Mouse (Mus musculus): Measurements from ENCODE around the gene Myo10.

The Myo10 gene

DNA sequence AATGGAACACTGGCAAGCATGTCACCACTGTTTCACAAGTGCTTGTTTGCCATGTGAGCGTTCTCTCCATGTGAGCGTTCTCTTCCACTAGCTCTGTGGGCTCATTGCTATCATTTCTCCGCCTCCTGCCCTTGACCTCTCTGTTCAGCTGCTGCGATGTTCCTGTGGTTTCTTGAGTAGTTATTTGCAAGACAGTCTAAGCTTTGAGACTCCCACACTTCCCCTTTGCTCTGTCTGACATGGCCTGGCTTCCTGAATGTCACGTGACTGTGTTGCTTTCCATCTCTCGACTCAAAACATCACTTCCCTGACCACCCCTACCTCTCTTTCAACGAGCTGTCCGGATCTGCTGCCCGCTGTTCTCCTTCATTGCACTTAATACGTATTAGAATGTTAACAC is 206.1 kb downstream of the Myo10 start:
- CTCF ChIA-PET = interaction anchor here in 3 of 4 experiments (0.7 to 2.5 kb wide), 5 partner anchors 16 to 1144 kb away, joined by 3 to 8 read pairs (median 5); no protein-coding TSS in a partner anchor
- POLR2A ChIA-PET = interaction anchor here in 3 of 4 experiments (0.5 to 5.0 kb wide), 16 partner anchors 10 to 1655 kb away, joined by 3 to 25 read pairs (median 3); no protein-coding TSS in a partner anchor

GRCm38 (mm10) chr15:25830426-25830825 is 208.1 kb downstream of the Myo10 start:
- CTCF ChIA-PET = no interaction called here
- POLR2A ChIA-PET = interaction anchor here in 3 of 4 experiments (0.6 to 1.2 kb wide), 4 partner anchors 11 to 24 kb away, joined by 3 to 4 read pairs (median 4); partner anchors contain the start of gene Retreg1 (in 1 of the 3)

- POLR2A ChIA-PET = interaction anchor here in 2 of 4 experiments (0.6 to 1.5 kb wide), 8 partner anchors 9 to 149 kb away, joined by 3 to 4 read pairs (median 3); partner anchors contain the start of gene Zfp622 (in 1 of the 2)
- CTCF ChIA-PET = interaction anchor here in 3 of 4 experiments (0.6 to 2.2 kb wide), 4 partner anchors 29 to 149 kb away, joined by 6 to 9 read pairs (median 6); no protein-coding TSS in a partner anchor
Observed at GRCm38 (mm10) chr15:25834282-25834681, 212.0 kb downstream of the Myo10 start.

GRCm38 (mm10) chr15:25834920-25835674 is 212.8 kb downstream of the Myo10 start:
- ChIA-PET POLR2A (interaction anchor here in 2 of 4 experiments (0.6 to 1.5 kb wide), 19 partner anchors 8 to 149 kb away, joined by 3 to 7 read pairs (median 4); partner anchors contain the start of gene Zfp622 (in 1 of the 2)), CTCF (interaction anchor here in 3 of 4 experiments (0.5 to 2.2 kb wide), 6 partner anchors 30 to 789 kb away, joined by 3 to 9 read pairs (median 6); no protein-coding TSS in a partner anchor)

DNA sequence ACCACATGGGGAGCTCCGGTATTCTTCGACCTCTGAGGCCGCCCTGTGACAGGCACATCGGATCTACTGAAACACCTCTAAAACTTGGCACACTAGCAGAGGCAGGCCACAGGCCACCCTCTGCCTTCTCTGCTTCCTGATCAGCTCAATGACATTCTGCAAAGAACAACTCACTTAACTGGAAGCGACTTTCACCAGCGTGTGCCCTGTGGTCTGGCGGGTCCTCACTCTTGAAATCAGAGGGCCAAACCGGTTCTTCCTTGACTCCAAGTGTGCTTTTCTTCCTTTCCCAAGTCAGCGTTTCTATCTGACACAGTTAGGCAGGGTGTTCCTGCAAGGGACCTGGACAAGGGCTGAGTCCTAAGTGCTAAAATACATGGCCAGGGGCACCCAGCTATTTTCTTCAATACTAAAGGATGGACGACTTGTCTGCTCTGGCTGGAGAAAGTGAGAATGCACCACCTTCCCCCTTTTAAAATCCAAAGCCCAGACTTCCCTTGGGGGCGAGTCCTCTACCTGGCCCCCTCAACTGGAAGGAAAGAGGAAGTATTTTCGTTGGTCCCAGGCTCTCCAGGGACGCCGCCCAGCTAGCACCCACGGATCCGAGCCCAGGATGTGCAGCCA is 220.2 kb downstream of the Myo10 start:
- ChIA-PET CTCF (interaction anchor here in 2 of 4 experiments (0.6 to 1.6 kb wide), 3 partner anchors 30 to 428 kb away, joined by 3 to 5 read pairs (median 4); no protein-coding TSS in a partner anchor), POLR2A (interaction anchor here (0.6 to 3.3 kb wide), 30 partner anchors 12 to 220 kb away, joined by 3 to 16 read pairs (median 4); partner anchors contain the start of genes Myo10 (in 2 of the 4) and Zfp622 (in 2 of the 4))

DNA sequence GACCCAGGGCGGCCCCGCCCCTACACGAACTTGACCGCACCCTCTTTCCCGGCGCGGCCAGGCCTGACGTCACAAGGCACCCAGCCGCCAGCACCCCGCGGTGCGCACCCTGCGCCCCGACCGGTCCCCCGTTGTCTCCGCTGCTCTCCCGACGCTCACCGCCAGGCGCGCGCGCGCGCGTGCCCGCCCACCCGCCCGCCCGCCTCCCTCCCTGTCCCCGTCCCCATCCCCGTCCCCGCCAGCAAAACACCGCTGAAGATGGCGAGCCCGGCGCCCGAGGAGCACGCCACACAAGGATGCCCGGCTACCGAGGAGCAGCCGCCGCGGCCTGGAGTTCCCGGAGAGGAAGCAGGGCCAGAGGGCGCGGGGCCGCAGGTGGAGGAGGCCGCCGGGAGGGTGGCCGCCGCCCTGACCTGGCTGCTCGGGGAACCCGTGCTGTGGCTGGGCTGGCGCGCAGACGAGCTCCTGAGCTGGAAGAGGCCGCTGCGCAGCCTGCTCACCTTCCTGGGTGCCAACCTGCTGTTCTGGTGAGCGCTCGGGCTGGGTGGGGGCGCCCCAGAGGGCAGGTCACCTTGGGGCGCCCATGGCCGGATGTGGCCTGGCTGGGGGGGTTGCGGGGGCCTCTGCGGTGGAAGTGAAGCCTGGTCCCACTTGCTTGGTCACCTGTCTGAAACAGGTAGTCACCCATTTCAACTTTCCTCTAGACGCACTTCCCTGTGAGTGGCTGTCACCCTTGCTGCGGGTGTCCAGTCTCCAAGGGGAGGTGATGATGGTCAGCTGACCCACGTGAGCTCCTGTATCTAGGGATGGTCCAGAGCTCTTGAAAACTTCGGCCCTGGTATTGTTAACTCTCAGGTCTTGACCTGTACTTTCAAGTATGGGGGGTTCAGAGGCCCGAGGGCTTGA is 221.0 kb downstream of the Myo10 start, which contains the start of gene Retreg1:
TSS of gene Retreg1 (plus strand) at position 95 of the 906 bp plus-strand sequence.
- POLR2A ChIA-PET = interaction anchor here in 3 of 4 experiments (0.5 to 3.3 kb wide), 26 partner anchors 8 to 350 kb away, joined by 3 to 16 read pairs (median 3); partner anchors contain the start of genes Zfp622 (in 2 of the 3) and Myo10 (in 1 of the 3)
- CTCF ChIA-PET = interaction anchor here in 1 of 4 experiments (0.6 kb wide), 1 partner anchor 429 kb away, joined by 3 read pairs; no protein-coding TSS in a partner anchor

DNA sequence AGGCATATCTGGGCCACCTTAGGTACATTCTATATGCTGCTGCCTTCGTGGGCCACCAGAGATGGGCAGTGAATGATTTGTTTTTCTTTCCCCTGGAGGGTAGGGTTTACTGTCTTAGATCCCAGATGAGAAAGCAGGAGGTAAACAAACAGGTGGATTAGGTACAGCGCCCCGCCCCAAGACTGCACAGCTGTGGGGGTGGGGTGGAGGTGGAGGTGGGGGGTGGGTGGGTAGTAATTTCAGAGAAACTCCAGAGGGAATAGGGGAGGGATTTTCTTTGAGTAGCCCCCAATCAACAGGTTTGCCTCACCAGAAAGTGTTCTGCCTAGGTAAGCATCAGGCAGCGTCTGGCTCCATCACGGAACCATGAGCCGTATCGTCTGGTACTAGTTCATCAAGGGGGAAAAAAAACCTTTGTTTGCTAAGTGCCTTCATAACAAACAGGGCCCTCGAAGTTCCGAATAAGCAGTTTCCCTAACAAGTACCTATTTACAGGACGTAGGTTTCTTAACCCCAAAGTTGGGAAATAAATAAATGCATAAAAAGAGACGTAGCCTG is 221.8 kb downstream of the Myo10 start:
- ChIA-PET POLR2A (interaction anchor here in 3 of 4 experiments (0.6 to 3.3 kb wide), 21 partner anchors 9 to 350 kb away, joined by 3 to 11 read pairs (median 3); partner anchors contain the start of genes Myo10 (in 1 of the 3) and Zfp622 (in 1 of the 3)), CTCF (interaction anchor here in 3 of 4 experiments (0.5 to 0.7 kb wide), 5 partner anchors 71 to 497 kb away, joined by 3 to 5 read pairs (median 3); no protein-coding TSS in a partner anchor)

DNA sequence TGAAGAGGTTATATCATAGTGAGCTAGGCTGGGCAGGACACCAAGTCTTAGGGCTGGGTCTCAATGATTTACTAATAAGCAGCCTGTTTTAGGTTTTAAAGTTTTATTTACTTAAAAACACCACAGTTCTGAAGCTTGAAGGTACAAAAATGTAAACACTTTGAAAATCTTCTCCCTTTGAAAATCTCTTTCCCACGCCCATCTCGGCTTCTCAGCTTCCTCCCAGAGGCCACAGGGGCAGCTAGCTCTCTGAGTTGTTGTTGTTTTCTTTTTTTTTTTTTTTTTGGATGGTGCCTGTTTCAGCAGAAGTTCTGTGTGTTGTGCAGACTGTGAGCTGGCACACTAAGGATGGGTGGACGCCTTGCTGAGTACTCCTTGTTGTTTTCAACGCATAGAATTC is 222.4 kb downstream of the Myo10 start:
- ChIA-PET POLR2A (interaction anchor here in 2 of 4 experiments (0.6 to 1.5 kb wide), 9 partner anchors 9 to 153 kb away, joined by 3 to 8 read pairs (median 3); no protein-coding TSS in a partner anchor), CTCF (interaction anchor here (0.6 to 1.2 kb wide), 6 partner anchors 9 to 498 kb away, joined by 3 to 4 read pairs (median 3); no protein-coding TSS in a partner anchor)

DNA sequence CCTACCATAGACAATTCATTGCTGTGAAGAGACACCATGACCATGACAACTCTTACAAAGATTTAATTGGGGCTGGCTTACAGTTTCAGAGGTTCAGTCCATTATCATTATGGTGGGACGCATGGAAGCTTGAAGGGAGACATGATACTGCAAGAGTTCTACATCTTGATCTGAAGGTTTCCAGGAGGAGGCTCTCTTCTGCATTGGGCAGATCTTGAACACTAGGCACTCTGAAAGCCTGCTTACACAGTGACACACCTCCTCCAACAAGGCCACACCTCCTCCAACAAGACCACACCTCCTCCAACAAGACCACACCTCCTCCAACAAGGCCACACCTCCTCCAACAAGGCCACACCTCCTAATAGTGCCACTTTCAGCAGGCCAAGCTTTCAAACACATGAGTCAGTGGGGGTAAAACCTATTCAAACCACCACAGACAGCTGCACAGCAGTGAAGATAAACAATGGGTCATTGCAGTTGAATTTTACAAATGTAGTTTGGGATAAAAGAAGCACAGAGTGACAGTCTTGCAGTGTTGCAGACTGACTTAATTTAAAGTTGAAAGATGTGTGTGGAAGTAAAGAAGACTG is 225.3 kb downstream of the Myo10 start:
- POLR2A ChIA-PET = interaction anchor here in 2 of 4 experiments (0.6 to 1.3 kb wide), 3 partner anchors 13 to 82 kb away, joined by 3 to 4 read pairs (median 3); no protein-coding TSS in a partner anchor
- CTCF ChIA-PET = interaction anchor here in 1 of 4 experiments (0.7 kb wide), 1 partner anchor 1541 kb away, joined by 8 read pairs; no protein-coding TSS in a partner anchor

GRCm38 (mm10) chr15:25850552-25850951 is 228.2 kb downstream of the Myo10 start:
- ChIA-PET CTCF (interaction anchor here in 1 of 4 experiments (1.0 kb wide), 1 partner anchor 45 kb away, joined by 4 read pairs; no protein-coding TSS in a partner anchor), POLR2A (interaction anchor here in 2 of 4 experiments (0.6 to 1.2 kb wide), 5 partner anchors 10 to 141 kb away, joined by 3 to 5 read pairs (median 3); partner anchors contain the start of gene Zfp622 (in 1 of the 2))

- ChIA-PET CTCF (interaction anchor here in 1 of 4 experiments (0.6 to 0.9 kb wide), 2 partner anchors 9 to 67 kb away, joined by 3 to 4 read pairs; no protein-coding TSS in a partner anchor), POLR2A (interaction anchor here in 3 of 4 experiments (0.6 to 2.0 kb wide), 10 partner anchors 10 to 518 kb away, joined by 3 to 10 read pairs (median 3); partner anchors contain the start of genes Retreg1 (in 1 of the 3) and Zfp622 (in 1 of the 3))
Observed at GRCm38 (mm10) chr15:25854270-25854904, 232.1 kb downstream of the Myo10 start.

- POLR2A ChIA-PET = interaction anchor here in 3 of 4 experiments (0.5 to 1.8 kb wide), 9 partner anchors 15 to 511 kb away, joined by 3 to 4 read pairs (median 3); partner anchors contain the start of gene Retreg1 (in 1 of the 3)
- CTCF ChIA-PET = interaction anchor here in 2 of 4 experiments (0.6 kb wide), 4 partner anchors 248 to 1068 kb away, joined by 3 to 7 read pairs (median 4); no protein-coding TSS in a partner anchor
Observed at GRCm38 (mm10) chr15:25858611-25859058, 236.3 kb downstream of the Myo10 start.

GRCm38 (mm10) chr15:25859469-25859868 is 237.1 kb downstream of the Myo10 start:
- CTCF ChIA-PET = no interaction called here
- POLR2A ChIA-PET = interaction anchor here in 1 of 4 experiments (0.9 kb wide), 1 partner anchor 16 kb away, joined by 3 read pairs; no protein-coding TSS in a partner anchor

GRCm38 (mm10) chr15:25861900-25862299 is 239.6 kb downstream of the Myo10 start:
- ChIA-PET CTCF (no interaction called here), POLR2A (interaction anchor here in 2 of 4 experiments (0.6 to 0.9 kb wide), 3 partner anchors 10 to 164 kb away, joined by 3 to 8 read pairs (median 4); no protein-coding TSS in a partner anchor)

Data from embryonic stem cell, embryonic (primary cell).